Mouse (Mus musculus) neutrophil, adult 5-6 weeks (primary cell): ENCODE data around the gene Mog. TPM values are rescaled to one million over a fixed set of nuclear protein-coding genes. Genes with fewer than 3 reads are reported as not detected.

Experiments
- ATAC-seq: fragments of 151-379, 151-347 bp; 2 replicates; pipeline ENCODE4 v1.8.0; 2017; ENCODE audit warnings: mild to moderate bottlenecking, moderate TSS enrichment; ENCODE audit not compliant: insufficient number of reproducible peaks, poor library complexity, low FRiP score, severe bottlenecking; ENCODE audit errors: extremely low read depth
- total RNA-seq: library from RNA; stranded (forward); fragments of 200-1000 nt; gene quantifications from 2 replicates; pipeline ENCODE4 v1.2.3, GENCODE M21; 2017

The Mog gene
- total RNA-seq, 1 experiment from 2014 or later, result not detected

GRCm38 (mm10) chr17:36961125-36961524, 62.1 kb downstream of the Mog start:
- no peak for ATAC-seq

Other genes starting within 250 kb of the Mog start
- gene H2-M10.6, start 211.2 kb downstream of the Mog start, total RNA-seq, result not detected in 2 replicates
- 81.9 and 95.2 TPM in 2 replicates for gene Trim26, start 186.3 kb downstream of the Mog start, total RNA-seq
- not detected in 2 replicates for gene Trim15, start 156.2 kb downstream of the Mog start, total RNA-seq
- 4.7 and 6.0 TPM in 2 replicates for gene Trim10, start 153.8 kb downstream of the Mog start, total RNA-seq
- not detected in 2 replicates for gene Trim40, start 133.3 kb downstream of the Mog start, total RNA-seq
- not detected in 2 replicates for gene Trim31, start 125.3 kb downstream of the Mog start, total RNA-seq
- 0.98 and 1.2 TPM in 2 replicates for gene Rnf39, start 80.5 kb downstream of the Mog start, total RNA-seq
- 91.1 and 104 TPM in 2 replicates for gene Ppp1r11, start 71.7 kb downstream of the Mog start, total RNA-seq
- gene Znrd1, start 64.8 kb downstream of the Mog start, total RNA-seq, result 28.3 and 34.6 TPM in 2 replicates
- 6.0 and 6.1 TPM in 2 replicates for gene Znrd1as, start 64.8 kb downstream of the Mog start, total RNA-seq
- gene 2410137M14Rik, start 42.2 kb downstream of the Mog start, total RNA-seq, result 0.58 TPM in 1 of 2 replicates, not detected in the other
- not detected in 2 replicates for gene H2-M5, start 33.9 kb downstream of the Mog start, total RNA-seq
- gene Zfp57, start 22.2 kb downstream of the Mog start, total RNA-seq, result not detected in 2 replicates
- gene Gabbr1, start 22.6 kb upstream of the Mog start, total RNA-seq, result 34.7 and 38.2 TPM in 2 replicates
- gene Olfr90, start 65.1 kb upstream of the Mog start, total RNA-seq, result 0.12 TPM in 1 of 2 replicates, not detected in the other
- not detected in 2 replicates for gene Olfr91, start 74.9 kb upstream of the Mog start, total RNA-seq
- not detected in 2 replicates for gene Olfr92, start 96.7 kb upstream of the Mog start, total RNA-seq
- gene Olfr93, start 138.1 kb upstream of the Mog start, total RNA-seq, result not detected in 2 replicates
- gene Ubd, start 170.5 kb upstream of the Mog start, total RNA-seq, result not detected in 2 replicates
- gene Olfr94, start 177.6 kb upstream of the Mog start, total RNA-seq, result not detected in 2 replicates
- gene Olfr95, start 189.7 kb upstream of the Mog start, total RNA-seq, result not detected in 2 replicates
- not detected in 2 replicates for gene Olfr96, start 196.7 kb upstream of the Mog start, total RNA-seq
- not detected in 2 replicates for gene Olfr97, start 213.9 kb upstream of the Mog start, total RNA-seq
- gene Olfr98, start 240.4 kb upstream of the Mog start, total RNA-seq, result 0.61 and 0.81 TPM in 2 replicates
- 78.4 and 81.0 TPM in 2 replicates for gene H2-M3, start 246.8 kb upstream of the Mog start, total RNA-seq